ENCODE assay signal across 27 mouse cellular contexts in the genomic region with DNA sequence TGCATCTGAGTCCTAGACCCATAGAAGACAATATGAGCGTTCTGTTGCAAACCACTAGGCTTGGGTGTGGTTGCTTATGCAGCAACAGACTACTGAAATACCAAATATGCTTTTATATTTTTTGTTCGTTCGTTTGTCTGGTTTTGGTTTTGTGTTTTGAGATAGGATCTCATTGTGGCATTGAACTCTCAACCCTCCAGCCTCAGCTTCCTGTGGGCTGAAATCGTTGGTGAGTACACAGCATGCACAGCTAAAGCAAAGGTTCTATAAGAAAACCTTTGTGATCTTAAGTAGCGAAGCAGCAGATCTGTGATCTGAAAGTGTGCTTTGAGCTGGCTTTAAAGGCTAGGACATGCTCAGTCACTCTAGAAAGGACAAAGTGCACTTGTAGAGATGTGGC.
A peak's percentile ranks its signal among the peaks of the same experiment; 100 is the strongest.
DNase-seq lines count a peak whose midpoint lies in the region; ATAC-seq lines count a peak whose summit lies in the region.
"Had no signal": no experiment of that assay in that cellular context is flagged by ENCODE, and none has a peak within 500 bp of the region (broad histone marks: within the 10 kb centered on the region; RNA-seq: fewer than 3 reads in every experiment).

No protein-coding gene starts in this region.

- H3K9me3 ChIP-seq in hindbrain, embryonic 10.5 days, result no peaks in the 10 kb centered on the region
- H3K9me3 ChIP-seq: embryonic facial prominence, embryonic 12.5 days; heart, embryonic 15.5 days; limb, embryonic 15.5 days; midbrain, embryonic 10.5 days; neural tube, embryonic 15.5 days had no signal

- no peak overlapping the region for H3K27ac ChIP-seq in hindbrain, embryonic 10.5 days
- H3K27ac ChIP-seq: embryonic facial prominence, embryonic 12.5 days; heart, embryonic 15.5 days; kidney, postnatal 0 days; limb, embryonic 15.5 days; liver, embryonic 14.5 days; midbrain, embryonic 10.5 days; neural tube, embryonic 15.5 days had no signal

- ATAC-seq in common myeloid progenitor, adult 5-6 weeks (replicated peaks; ENCODE audit: low read depth, poor library complexity, severe bottlenecking), result peak; percentile 48
- 0 out of 2 replicates have a peak, but pooled peaks have one; percentile 28 for ATAC-seq in megakaryocyte-erythroid progenitor cell, adult 5-6 weeks (replicated peaks; ENCODE audit: low FRiP score, low TSS enrichment, poor library complexity, severe bottlenecking)
- ATAC-seq: forebrain, postnatal 0 days; hindbrain, embryonic 16.5 days; intestine, postnatal 0 days; midbrain, embryonic 16.5 days had no signal

- no peak overlapping the region for H3K4me3 ChIP-seq in hindbrain, embryonic 10.5 days
- H3K4me3 ChIP-seq: embryonic facial prominence, embryonic 12.5 days; heart, embryonic 15.5 days; limb, embryonic 15.5 days; midbrain, embryonic 10.5 days; myocyte; neural tube, embryonic 15.5 days had no signal

- H3K27me3 ChIP-seq in hindbrain, embryonic 10.5 days (ENCODE audit: insufficient read depth, poor library complexity, severe bottlenecking), result no peaks in the 10 kb centered on the region
- H3K27me3 ChIP-seq: embryonic facial prominence, embryonic 12.5 days; heart, embryonic 15.5 days; neural tube, embryonic 15.5 days had no signal

- no peaks in the 10 kb centered on the region for H3K36me3 ChIP-seq in hindbrain, embryonic 10.5 days
- H3K36me3 ChIP-seq: embryonic facial prominence, embryonic 12.5 days; heart, embryonic 15.5 days; limb, embryonic 15.5 days; midbrain, embryonic 10.5 days; neural tube, embryonic 15.5 days had no signal

- peaks cover 11% of the 10 kb centered on the region for H3K4me1 ChIP-seq in hindbrain, embryonic 10.5 days (replicated peaks)

- DNase-seq in CD4-positive, CD25-positive, alpha-beta regulatory T cell, adult 2 months (ENCODE audit: low read depth, low spot score), result peak; percentile 81
- DNase-seq in thymus, postnatal 36 days, result peak; percentile 15 to 26
- no peak for DNase-seq in kidney, adult 11 months
- DNase-seq in adrenal gland, adult (ENCODE audit: inconsistent age in 2 of 2, low spot score in 1 of 2), result no peak
- no peak for DNase-seq in hindbrain, embryonic 10.5 days (ENCODE audit: low spot score)
- DNase-seq: adrenal gland, adult 2 months; cerebellum, adult 11 months; cerebellum, postnatal 14 days; forebrain, postnatal 0 days; gastrocnemius, postnatal 36 days; heart, postnatal 4 days; layer of hippocampus, adult 9-11 months; lung, embryonic 14.5 days; lung, postnatal 36 days had no signal

- 90% methylated on average over 5 of the region's 5 CpGs for WGBS in hindbrain, embryonic 10.5 days

Comparison
In these comparisons a context has a peak if more than half of its experiments do, and no peak if none do; other contexts are left out.
1. DNase-seq: peak in CD4-positive, CD25-positive, alpha-beta regulatory T cell, adult 2 months (single experiment) and thymus, postnatal 36 days (2 of 2); none in kidney, adult 11 months (single experiment), adrenal gland, adult (0 of 2) and hindbrain, embryonic 10.5 days (single experiment).